Mouse (Mus musculus): ENCODE data around the gene Iars2.

The Iars2 gene

GRCm38 (mm10) chr1:185328721-185329610 is at the start of gene Iars2:
Gene Iars2 (minus strand): TSS chr1:185329396.
- DNase-seq (ENCODE audit: low spot score) = peak; percentile 93

- DNase-seq (ENCODE audit: low spot score) = no peak
Observed at GRCm38 (mm10) chr1:185377429-185377828, 48.2 kb upstream of the Iars2 start.

GRCm38 (mm10) chr1:185376390-185376789 is 47.2 kb upstream of the Iars2 start:
- DNase-seq (ENCODE audit: low spot score) = no peak

GRCm38 (mm10) chr1:185369979-185370378 is 40.8 kb upstream of the Iars2 start:
- DNase-seq (ENCODE audit: low spot score) = no peak

- DNase-seq (ENCODE audit: low spot score) = no peak
Observed at GRCm38 (mm10) chr1:185367383-185367782, 38.2 kb upstream of the Iars2 start.

GRCm38 (mm10) chr1:185364183-185364540 is 35.0 kb upstream of the Iars2 start:
- DNase-seq (ENCODE audit: low spot score) = no peak

- peak; percentile 31 for DNase-seq (ENCODE audit: low spot score)
Observed at GRCm38 (mm10) chr1:185363526-185364182, 34.5 kb upstream of the Iars2 start.

GRCm38 (mm10) chr1:185362677-185363520 is 33.7 kb upstream of the Iars2 start, which contains the start of gene Eprs:
Gene Eprs (plus strand): TSS chr1:185363044.
- peak; percentile 99 for DNase-seq (ENCODE audit: low spot score)

GRCm38 (mm10) chr1:185358211-185358610 is 29.0 kb upstream of the Iars2 start:
- no peak for DNase-seq (ENCODE audit: low spot score)

GRCm38 (mm10) chr1:185356246-185356645 is 27.1 kb upstream of the Iars2 start:
- no peak for DNase-seq (ENCODE audit: low spot score)

GRCm38 (mm10) chr1:185354731-185355130 is 25.5 kb upstream of the Iars2 start:
- no peak for DNase-seq (ENCODE audit: low spot score)

- no peak for DNase-seq (ENCODE audit: low spot score)
Observed at GRCm38 (mm10) chr1:185353351-185353750, 24.2 kb upstream of the Iars2 start.

GRCm38 (mm10) chr1:185352151-185352550 is 23.0 kb upstream of the Iars2 start:
- no peak for DNase-seq (ENCODE audit: low spot score)

GRCm38 (mm10) chr1:185350611-185351010 is 21.4 kb upstream of the Iars2 start:
- no peak for DNase-seq (ENCODE audit: low spot score)

- no peak for DNase-seq (ENCODE audit: low spot score)
Observed at GRCm38 (mm10) chr1:185349741-185350140, 20.5 kb upstream of the Iars2 start.

GRCm38 (mm10) chr1:185346188-185346587 is 17.0 kb upstream of the Iars2 start:
- no peak for DNase-seq (ENCODE audit: low spot score)

- DNase-seq (ENCODE audit: low spot score) = no peak
Observed at GRCm38 (mm10) chr1:185343422-185343821, 14.2 kb upstream of the Iars2 start.

- no peak for DNase-seq (ENCODE audit: low spot score)
Observed at GRCm38 (mm10) chr1:185342441-185342840, 13.2 kb upstream of the Iars2 start.

GRCm38 (mm10) chr1:185336535-185336934 is 7.3 kb upstream of the Iars2 start:
- no peak for DNase-seq (ENCODE audit: low spot score)

- no peak for DNase-seq (ENCODE audit: low spot score)
Observed at GRCm38 (mm10) chr1:185335231-185335765, 6.1 kb upstream of the Iars2 start.

GRCm38 (mm10) chr1:185334136-185334535 is 4.9 kb upstream of the Iars2 start:
- DNase-seq (ENCODE audit: low spot score) = no peak

- DNase-seq (ENCODE audit: low spot score) = no peak
Observed at GRCm38 (mm10) chr1:185333651-185334050, 4.5 kb upstream of the Iars2 start.
